Mouse (Mus musculus): ENCODE results near the gene Tmsb15a. TPM values are rescaled to one million over a fixed set of nuclear protein-coding genes. Genes with fewer than 3 reads are reported as not detected.

Gene Tmsb15a
- not detected in 2 replicates for polyA plus RNA-seq (2021; fragmentation: Nextera tagmentation)
- long read RNA-seq, experiment 1 = 0 reads
- long read RNA-seq, experiment 2 = 0 reads

GRCm38 (mm10) chrX:135725161-135725560 lies at the start of gene Tmsb15a:
Tmsb15a (minus strand) TSS chrX:135725261.

DNA sequence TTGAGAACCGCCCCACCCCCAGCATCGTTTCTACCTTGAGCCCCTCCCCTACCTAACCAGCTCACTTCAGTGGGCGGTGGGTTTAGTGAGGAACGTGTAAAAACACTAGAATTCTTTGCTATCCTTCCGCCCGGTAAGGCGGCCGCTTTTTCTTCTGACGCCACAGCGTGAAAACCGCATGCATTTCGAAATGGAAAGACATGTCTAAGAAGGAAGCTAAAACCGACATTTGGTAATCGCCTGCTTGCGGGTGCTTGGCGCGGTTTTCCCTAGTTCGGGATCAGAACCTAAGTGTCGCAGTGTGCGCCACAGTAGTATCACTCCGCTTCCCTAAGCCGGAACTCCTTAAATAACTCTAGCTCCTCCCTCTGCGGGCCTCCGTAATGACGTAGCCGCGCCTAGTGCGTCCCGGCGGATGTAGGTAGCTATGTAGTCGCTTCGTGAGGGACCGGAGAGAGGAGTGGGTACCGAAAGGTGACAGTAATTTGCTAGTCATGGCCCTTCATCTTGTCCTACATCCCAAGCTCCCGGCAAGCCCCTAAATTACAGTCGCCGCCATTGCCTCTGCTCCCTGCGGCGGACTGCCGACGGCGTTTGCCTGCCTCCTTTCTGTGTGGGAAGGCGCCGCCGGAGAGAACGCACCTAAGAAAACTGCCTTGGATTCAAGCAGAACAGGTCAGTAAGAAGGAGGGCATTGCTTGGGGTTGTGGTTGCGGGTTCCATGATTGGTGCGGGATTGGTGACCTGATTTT lies 17.4 kb upstream of the Tmsb15a start, which contains the start of the genes Armcx5 and Gprasp1:
TSS of gene Armcx5 (plus strand) at position 430 of the 752 bp plus-strand sequence.
TSS of gene Gprasp1 (plus strand) at position 430 of the 752 bp plus-strand sequence.

GRCm38 (mm10) chrX:135693633-135694032 lies 31.4 kb downstream of the Tmsb15a start, which contains the start of gene Tcp11x2:
Tcp11x2 (minus strand) TSS chrX:135693790.

Small RNA genes within 50 kb of the gene (microRNA-seq; reads per million reads assigned to microRNA genes)
- gene Mir7646 = not detected

Other genes starting within 250 kb of the Tmsb15a start
- not detected in 2 replicates for gene AV320801, start 230.7 kb downstream of the Tmsb15a start, polyA plus RNA-seq (2021; fragmentation: Nextera tagmentation)
- not detected in 2 replicates for gene Nxf7, start 126.5 kb downstream of the Tmsb15a start, polyA plus RNA-seq (2021; fragmentation: Nextera tagmentation)
- not detected in 2 replicates for gene Prame, start 97.6 kb downstream of the Tmsb15a start, polyA plus RNA-seq (2021; fragmentation: Nextera tagmentation)
- not detected in 2 replicates for gene Tcp11x2, start 31.5 kb downstream of the Tmsb15a start, polyA plus RNA-seq (2021; fragmentation: Nextera tagmentation)
- gene Armcx5, start 17.5 kb upstream of the Tmsb15a start, polyA plus RNA-seq (2021; fragmentation: Nextera tagmentation) = 15.8 and 19.0 TPM in 2 replicates
- 57.1 and 66.4 TPM in 2 replicates for gene Gprasp1, start 17.5 kb upstream of the Tmsb15a start, polyA plus RNA-seq (2021; fragmentation: Nextera tagmentation)
- 36.4 and 36.9 TPM in 2 replicates for gene Bhlhb9, start 72.3 kb upstream of the Tmsb15a start, polyA plus RNA-seq (2021; fragmentation: Nextera tagmentation)
- gene Gprasp2, start 113.8 kb upstream of the Tmsb15a start, polyA plus RNA-seq (2021; fragmentation: Nextera tagmentation) = 45.4 and 55.5 TPM in 2 replicates

All from layer of hippocampus, adult 6 months (tissue).